Mouse (Mus musculus): Measurements from ENCODE around the gene Shisa7.
A peak's percentile ranks its signal among the peaks of the same experiment; 100 is the strongest.

The Shisa7 gene

GRCm38 (mm10) chr7:4793248-4793647 lies 51.2 kb downstream of the Shisa7 start:
- DNase-seq, result peak in 1 of 2 experiments; percentile 29

- DNase-seq, result peak; percentile 95 to 97
These were observed 52.0 kb downstream of the Shisa7 start, which contains the start of gene Rpl28 for GRCm38 (mm10) chr7:4792278-4793212. TSS of gene Rpl28 (plus strand) at chr7:4792874.

- peak; percentile 71 to 81 for DNase-seq
These were observed 55.0 kb downstream of the Shisa7 start, which contains the start of gene Tmem238 for GRCm38 (mm10) chr7:4789436-4789935. TSS of gene Tmem238 (minus strand) at chr7:4789656.

- peak; percentile 78 to 87 for DNase-seq
These were observed 55.7 kb downstream of the Shisa7 start for GRCm38 (mm10) chr7:4788499-4789435.

- DNase-seq, result no peak
These were observed 60.7 kb downstream of the Shisa7 start for GRCm38 (mm10) chr7:4783667-4784268.

- no peak for DNase-seq
These were observed 61.7 kb downstream of the Shisa7 start, which contains the start of the genes Il11 and Tmem190 for GRCm38 (mm10) chr7:4782759-4783158. TSS of gene Il11 (minus strand) at chr7:4782859. TSS of gene Tmem190 (plus strand) at chr7:4782937.

- DNase-seq, result no peak
These were observed 62.4 kb downstream of the Shisa7 start for GRCm38 (mm10) chr7:4782130-4782529.

GRCm38 (mm10) chr7:4779921-4780320 lies 64.6 kb downstream of the Shisa7 start:
- DNase-seq, result no peak

GRCm38 (mm10) chr7:4777851-4778637 lies 66.5 kb downstream of the Shisa7 start:
- DNase-seq, result no peak

- DNase-seq, result peak; percentile 87 to 92
These were observed 67.3 kb downstream of the Shisa7 start for GRCm38 (mm10) chr7:4776861-4777830.

GRCm38 (mm10) chr7:4776131-4776530 lies 68.4 kb downstream of the Shisa7 start:
- no peak for DNase-seq
